ENCODE assay signal across 8 mouse cellular contexts in the genomic region with DNA sequence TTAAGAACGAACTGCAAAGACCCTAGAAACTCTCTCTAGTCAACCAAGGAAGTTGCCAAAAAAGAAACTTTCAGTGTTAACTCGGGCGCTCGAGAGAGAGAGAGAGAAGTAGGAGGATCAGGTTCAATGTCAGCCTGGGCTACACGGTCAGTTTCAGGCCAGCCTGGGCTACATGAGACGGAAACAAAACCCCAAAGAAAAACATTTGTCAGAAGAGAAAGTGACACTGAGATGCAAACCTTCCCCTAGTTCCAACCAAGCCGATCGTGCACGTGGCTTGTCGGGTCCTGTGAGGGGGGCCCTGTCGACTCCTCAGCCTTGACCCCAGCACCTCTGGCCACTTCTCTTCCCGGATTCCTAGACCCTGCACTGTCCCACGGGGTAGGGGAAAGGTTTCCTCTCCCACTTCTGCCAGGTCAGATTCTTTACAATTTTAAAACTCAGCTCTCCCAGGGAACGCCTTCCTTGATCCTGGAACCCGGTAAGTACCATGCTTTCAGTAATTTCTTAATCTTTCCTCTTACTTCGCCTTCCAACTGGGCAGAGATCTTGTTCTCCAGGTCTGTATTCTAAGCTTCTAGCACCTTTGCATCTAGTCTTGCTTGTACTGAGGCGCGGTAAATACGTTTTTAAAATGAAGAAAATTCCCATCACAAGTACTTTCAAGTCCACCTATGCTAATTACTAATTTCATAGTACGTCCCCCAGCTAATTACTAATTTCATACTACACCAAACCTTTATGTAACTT. TPM values are rescaled to one million over a fixed set of nuclear protein-coding genes. Genes with fewer than 3 reads are reported as not detected.
A peak's percentile ranks its signal among the peaks of the same experiment; 100 is the strongest.
DNase-seq lines count a peak whose midpoint lies in the region; ATAC-seq and TF ChIP-seq lines count a peak whose summit lies in the region.

A gene (plus strand): TSS at position 273 of the 750 bp plus-strand sequence.

- peaks cover 12% of the 10 kb centered on the region for H3K27me3 ChIP-seq in forebrain, embryonic 11.5 days (ENCODE audit: control insufficient read depth, insufficient read depth, low read length)
- 0 out of 2 replicates have a peak, but pooled peaks cover 10% of the 10 kb centered on the region for H3K27me3 ChIP-seq in hindbrain, postnatal 0 days (ENCODE audit: insufficient read depth, low read length)

- H3K9ac ChIP-seq in forebrain, embryonic 11.5 days (ENCODE audit: low read length), result peak within 1 kb of the TSS; percentile 98
- peak within 1 kb of the TSS; percentile 91 for H3K9ac ChIP-seq in hindbrain, postnatal 0 days (replicated peaks; ENCODE audit: low read length)

- no peak for ATAC-seq in forebrain, embryonic 11.5 days (replicated peaks; ENCODE audit: low FRiP score)
- ATAC-seq in hindbrain, postnatal 0 days, result no peak
- no peak for ATAC-seq in megakaryocyte, adult 5-6 weeks (ENCODE audit: poor library complexity, severe bottlenecking)

- 7% methylated on average over 20 of the region's 20 CpGs for WGBS in lung, adult 2 months
- WGBS in forebrain, embryonic 11.5 days, result 5% methylated on average over 20 of the region's 20 CpGs
- 6% methylated on average over 20 of the region's 20 CpGs for WGBS in hindbrain, postnatal 0 days

- DNase-seq in lung, adult 2 months, result no peak
- DNase-seq in lung, postnatal 36 days, result no peak
- peak; percentile 35 to 59 for DNase-seq in adrenal gland, adult (ENCODE audit: inconsistent age in 2 of 2, low spot score in 1 of 2)
- DNase-seq in forebrain, embryonic 11.5 days (ENCODE audit: low spot score), result no peak
- no peak for DNase-seq in hindbrain, postnatal 0 days (ENCODE audit: low spot score)
- no peak for DNase-seq in right cerebral cortex, adult 18-20 months
- DNase-seq in ovary, adult 18-20 months (ENCODE audit: low spot score), result no peak

- peak within 1 kb of the TSS; percentile 89 for H3K4me2 ChIP-seq in forebrain, embryonic 11.5 days (ENCODE audit: low read depth, low read length, severe bottlenecking)
- H3K4me2 ChIP-seq in hindbrain, postnatal 0 days (ENCODE audit: low read depth, low read length), result peak within 1 kb of the TSS; percentile 87

- H3K9me3 ChIP-seq in forebrain, embryonic 11.5 days (ENCODE audit: control insufficient read depth, low read length), result no peaks in the 10 kb centered on the region
- H3K9me3 ChIP-seq in hindbrain, postnatal 0 days (ENCODE audit: low read length), result no peaks in the 10 kb centered on the region

- peak within 1 kb of the TSS; percentile 100 for H3K27ac ChIP-seq in forebrain, embryonic 11.5 days (ENCODE audit: low read depth, low read length)
- H3K27ac ChIP-seq in hindbrain, postnatal 0 days, result peak within 1 kb of the TSS; percentile 89

- no peak for TF ChIP-seq CTCF in lung, adult 2 months (IDR thresholded peaks at IDR 0.05; ENCODE audit: insufficient read depth, low read length)
- TF ChIP-seq CTCF in hindbrain, postnatal 0 days (IDR thresholded peaks at IDR 0.05; ENCODE audit: low read depth), result no peak

- peaks cover 11% of the 10 kb centered on the region for H3K4me1 ChIP-seq in lung, adult 2 months (ENCODE audit: control insufficient read depth, insufficient read depth, low read length)
- peaks cover 25% of the 10 kb centered on the region for H3K4me1 ChIP-seq in forebrain, embryonic 11.5 days (replicated peaks; ENCODE audit: control insufficient read depth, insufficient read depth, low read length)
- 0 out of 2 replicates have a peak, but pooled peaks cover 4% of the 10 kb centered on the region for H3K4me1 ChIP-seq in hindbrain, postnatal 0 days (ENCODE audit: insufficient read depth, low read length)

- H3K4me3 ChIP-seq in lung, adult 2 months (replicated peaks; ENCODE audit: extremely low read depth, low read depth, low read length), result peak within 1 kb of the TSS; percentile 69
- H3K4me3 ChIP-seq in forebrain, embryonic 11.5 days (ENCODE audit: low read depth, low read length), result peak within 1 kb of the TSS; percentile 99
- H3K4me3 ChIP-seq in hindbrain, postnatal 0 days (ENCODE audit: low read length), result peak within 1 kb of the TSS; percentile 90

- TF ChIP-seq POLR2A in lung, adult 2 months (IDR thresholded peaks at IDR 0.05; ENCODE audit: borderline replicate concordance, extremely low read depth, low read depth, low read length), result no peak

- H3K36me3 ChIP-seq in forebrain, embryonic 11.5 days (ENCODE audit: control insufficient read depth, insufficient read depth, low read length), result no peaks in the 10 kb centered on the region; the same call in 1 of the 2 replicates
- H3K36me3 ChIP-seq in hindbrain, postnatal 0 days (ENCODE audit: insufficient read depth, low read length), result no peaks in the 10 kb centered on the region

RNA-seq across cellular contexts. Expression of the gene that starts here (rescaled TPM):
- polyA plus RNA-seq in lung, adult 2 months (2012; rRNA removed), result 40.6 and 49.6 TPM in 2 replicates
- polyA plus RNA-seq in forebrain, embryonic 11.5 days (2014; fragmentation: Nextera tagmentation; extraction: Ambion mirVana), result 91.6 and 100 TPM in 2 replicates
- total RNA-seq in hindbrain, postnatal 0 days (2014; rRNA removed), result 58.3 and 60.3 TPM in 2 replicates
- polyA plus RNA-seq in hindbrain, postnatal 0 days (2015; fragmentation: Nextera tagmentation; extraction: Ambion mirVana), result 15.8 and 16.2 TPM in 2 replicates
- total RNA-seq in megakaryocyte, adult 5-6 weeks (2015), result 30.3 and 37.4 TPM in 2 replicates
- total RNA-seq in megakaryocyte, adult 5-6 weeks (2017), result 50.8 and 57.3 TPM in 2 replicates

Comparison
In these comparisons a context has a peak if more than half of its experiments do, and no peak if none do; other contexts are left out.
1. DNase-seq: peak in adrenal gland, adult (2 of 2); none in lung, adult 2 months (single experiment), lung, postnatal 36 days (single experiment), forebrain, embryonic 11.5 days (single experiment), hindbrain, postnatal 0 days (single experiment), right cerebral cortex, adult 18-20 months (single experiment) and ovary, adult 18-20 months (single experiment).
2. Peak in every context shown above with its lines, with median percentiles within 50 percentile points of each other: H3K4me3 ChIP-seq.